Mouse (Mus musculus): ENCODE results near the gene Sall4. TPM values are rescaled to one million over a fixed set of nuclear protein-coding genes. Genes with fewer than 3 reads are reported as not detected.
A peak's percentile ranks its signal among the peaks of the same experiment; 100 is the strongest.

The Sall4 gene
- polyA plus RNA-seq, 1 experiment from 2014 or later = 3.1 TPM

DNA sequence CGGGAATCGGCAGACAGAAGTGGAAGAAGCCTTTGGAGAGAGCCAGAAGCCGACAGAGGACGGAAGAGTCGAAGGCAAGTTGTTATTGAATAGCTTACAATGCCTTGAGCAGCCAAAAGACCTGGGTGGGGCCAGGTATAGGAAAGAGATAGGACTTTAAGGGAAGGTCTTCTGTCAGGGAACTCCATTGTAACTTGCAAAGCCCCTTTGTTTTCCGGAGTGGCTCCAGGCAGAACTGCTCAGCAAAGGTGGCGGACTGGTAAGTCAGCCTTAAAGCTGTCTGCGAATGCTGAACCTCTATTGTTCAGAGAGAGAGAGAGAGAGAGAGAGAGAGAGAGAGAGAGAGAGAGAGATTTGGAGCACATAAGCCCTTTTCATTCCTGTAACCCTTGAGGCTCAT lies 1.5 kb upstream of the Sall4 start:
- Histone ChIP-seq H3K36me3 (replicated peaks; ENCODE audit: insufficient read depth, low read length) (no peaks in the 10 kb centered on the region), H3K27ac (ENCODE audit: low read depth) (no peak overlapping the region), H3K9me3 (ENCODE audit: low read length) (no peaks in the 10 kb centered on the region), H3K27me3 (ENCODE audit: insufficient read depth, low read length) (peaks cover 39% of the 10 kb centered on the region), H3K4me1 (ENCODE audit: insufficient read depth) (0 out of 2 replicates have a peak, but pooled peaks cover 2% of the 10 kb centered on the region), H3K9ac (replicated peaks) (no peak overlapping the region), H3K4me2 (ENCODE audit: low read depth, low read length) (no peak overlapping the region), H3K4me3 (ENCODE audit: low read depth, low read length) (no peak overlapping the region)
- ATAC-seq = no peak
- WGBS (ENCODE audit: insufficient replicate concordance) = 62% methylated on average over 8 of the region's 8 CpGs
- DNase-seq = no peak
- TF ChIP-seq EP300 (IDR thresholded peaks at IDR 0.05; ENCODE audit: low read depth) (no peak), CTCF (IDR thresholded peaks at IDR 0.05; ENCODE audit: low read depth) (no peak)

GRCm38 (mm10) chr2:168766538-168767361 lies 993 bp downstream of the Sall4 start:
- H3K27ac ChIP-seq (ENCODE audit: low read depth) = peak overlapping the region; percentile 87
- H3K27me3 ChIP-seq (ENCODE audit: insufficient read depth, low read length) = peaks cover 45% of the 10 kb centered on the region
- no peaks in the 10 kb centered on the region for H3K9me3 ChIP-seq (ENCODE audit: low read length)
- peak overlapping the region; percentile 58 for H3K4me3 ChIP-seq (ENCODE audit: low read depth, low read length)
- TF ChIP-seq EP300 (IDR thresholded peaks at IDR 0.05; ENCODE audit: low read depth) = no peak
- TF ChIP-seq CTCF (IDR thresholded peaks at IDR 0.05; ENCODE audit: low read depth) = no peak
- peak overlapping the region; percentile 68 for H3K4me2 ChIP-seq (ENCODE audit: low read depth, low read length)
- ATAC-seq = peak; percentile 85
- 0 out of 2 replicates have a peak, but pooled peaks cover 2% of the 10 kb centered on the region for H3K4me1 ChIP-seq (ENCODE audit: insufficient read depth)
- H3K9ac ChIP-seq (replicated peaks) = peak overlapping the region; percentile 70
- 1% methylated on average over 45 of the region's 52 CpGs for WGBS (ENCODE audit: insufficient replicate concordance)
- H3K36me3 ChIP-seq (replicated peaks; ENCODE audit: insufficient read depth, low read length) = no peaks in the 10 kb centered on the region
- peak; percentile 64 for DNase-seq

GRCm38 (mm10) chr2:168765696-168766537 lies 1.8 kb downstream of the Sall4 start:
- DNase-seq (peak; percentile 31), ATAC-seq (peak; percentile 4)
- no peaks in the 10 kb centered on the region for H3K36me3 ChIP-seq (replicated peaks; ENCODE audit: insufficient read depth, low read length)
- H3K4me2 ChIP-seq (ENCODE audit: low read depth, low read length) = peak overlapping the region; percentile 68
- peak overlapping the region; percentile 58 for H3K4me3 ChIP-seq (ENCODE audit: low read depth, low read length)
- TF ChIP-seq EP300 (IDR thresholded peaks at IDR 0.05; ENCODE audit: low read depth) (no peak), CTCF (IDR thresholded peaks at IDR 0.05; ENCODE audit: low read depth) (no peak)
- H3K27ac ChIP-seq (ENCODE audit: low read depth) = peak overlapping the region; percentile 87
- H3K27me3 ChIP-seq (ENCODE audit: insufficient read depth, low read length) = peaks cover 45% of the 10 kb centered on the region
- WGBS (ENCODE audit: insufficient replicate concordance) = 2% methylated on average over 65 of the region's 65 CpGs
- H3K9ac ChIP-seq (replicated peaks) = peak overlapping the region; percentile 70
- H3K9me3 ChIP-seq (ENCODE audit: low read length) = no peaks in the 10 kb centered on the region
- 0 out of 2 replicates have a peak, but pooled peaks cover 2% of the 10 kb centered on the region for H3K4me1 ChIP-seq (ENCODE audit: insufficient read depth)

DNA sequence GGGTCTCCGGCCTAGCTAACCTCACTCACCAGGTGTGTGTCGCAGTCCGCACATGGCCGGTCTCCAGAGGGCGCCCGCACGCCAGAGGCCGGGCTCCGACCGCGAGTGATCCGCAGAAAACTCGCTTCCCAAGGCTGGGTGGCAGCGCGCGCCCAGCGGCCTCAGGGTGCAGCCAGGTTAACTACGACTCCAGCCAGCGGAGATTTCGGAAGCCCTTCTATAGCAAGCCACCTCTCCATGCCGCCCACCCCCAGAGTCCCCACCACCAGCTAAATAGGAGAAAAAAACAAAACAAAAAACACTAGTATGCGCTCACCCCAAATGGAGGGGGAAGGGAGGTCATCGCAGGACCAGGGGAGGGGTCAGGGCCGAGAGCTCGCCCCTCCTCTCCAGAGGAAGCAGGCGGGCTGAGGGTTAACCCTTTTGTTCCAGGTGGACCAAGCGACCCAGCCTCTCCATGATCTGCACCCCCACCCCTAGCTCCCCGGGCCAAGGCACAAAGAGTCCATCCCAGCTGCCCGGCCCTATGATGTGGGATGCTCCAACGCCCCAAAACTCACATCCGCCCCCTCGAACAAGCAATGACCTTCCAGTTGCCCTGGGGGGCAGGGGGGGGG lies 2.6 kb downstream of the Sall4 start:
- ATAC-seq (peak; percentile 75), DNase-seq (peak; percentile 79)
- H3K4me3 ChIP-seq (ENCODE audit: low read depth, low read length) = peak overlapping the region; percentile 58
- no peaks in the 10 kb centered on the region for H3K36me3 ChIP-seq (replicated peaks; ENCODE audit: insufficient read depth, low read length)
- H3K9ac ChIP-seq (replicated peaks) = no peak overlapping the region
- 0 out of 2 replicates have a peak, but pooled peaks cover 2% of the 10 kb centered on the region for H3K4me1 ChIP-seq (ENCODE audit: insufficient read depth)
- peaks cover 45% of the 10 kb centered on the region for H3K27me3 ChIP-seq (ENCODE audit: insufficient read depth, low read length)
- WGBS (ENCODE audit: insufficient replicate concordance) = 3% methylated on average over 30 of the region's 32 CpGs
- H3K4me2 ChIP-seq (ENCODE audit: low read depth, low read length) = peak overlapping the region; percentile 68
- TF ChIP-seq CTCF (IDR thresholded peaks at IDR 0.05; ENCODE audit: low read depth) = peak; percentile 73
- TF ChIP-seq EP300 (IDR thresholded peaks at IDR 0.05; ENCODE audit: low read depth) = no peak
- H3K27ac ChIP-seq (ENCODE audit: low read depth) = peak overlapping the region; percentile 87
- no peaks in the 10 kb centered on the region for H3K9me3 ChIP-seq (ENCODE audit: low read length)

DNA sequence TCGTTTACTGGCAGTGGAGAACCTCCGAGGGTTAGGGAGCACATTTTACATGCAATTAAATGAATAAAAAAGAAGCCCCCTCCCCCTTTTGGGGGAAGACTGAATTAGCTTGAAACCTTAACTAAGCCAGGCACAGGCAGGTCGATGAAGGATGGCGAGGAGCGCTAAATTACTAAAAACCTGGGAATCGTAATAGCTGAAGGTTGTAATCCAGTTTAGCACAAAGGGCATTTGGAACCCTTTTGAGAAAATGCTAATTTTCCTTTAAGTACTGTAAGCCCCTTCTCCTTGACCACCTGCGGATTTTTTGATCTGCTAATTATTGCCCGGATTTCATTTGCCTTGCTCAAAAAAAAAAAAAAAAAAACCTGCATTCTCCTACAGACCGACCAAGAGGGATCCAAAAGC lies 3.3 kb downstream of the Sall4 start:
- Histone ChIP-seq H3K27ac (ENCODE audit: low read depth) (no peak overlapping the region), H3K4me3 (ENCODE audit: low read depth, low read length) (no peak overlapping the region), H3K4me2 (ENCODE audit: low read depth, low read length) (no peak overlapping the region), H3K9ac (replicated peaks) (no peak overlapping the region), H3K27me3 (ENCODE audit: insufficient read depth, low read length) (peaks cover 45% of the 10 kb centered on the region), H3K36me3 (replicated peaks; ENCODE audit: insufficient read depth, low read length) (no peaks in the 10 kb centered on the region), H3K4me1 (ENCODE audit: insufficient read depth) (0 out of 2 replicates have a peak, but pooled peaks cover 2% of the 10 kb centered on the region), H3K9me3 (ENCODE audit: low read length) (no peaks in the 10 kb centered on the region)
- TF ChIP-seq EP300 (IDR thresholded peaks at IDR 0.05; ENCODE audit: low read depth) (no peak), CTCF (IDR thresholded peaks at IDR 0.05; ENCODE audit: low read depth) (no peak)
- no peak for ATAC-seq
- no peak for DNase-seq
- 21% methylated on average over 9 of the region's 9 CpGs for WGBS (ENCODE audit: insufficient replicate concordance)

Measured in liver, postnatal 0 days (tissue).